In genomic region chr13:117234486-117234885, GRCm38 (mm10) we compare ENCODE assay signal across 23 mouse cellular contexts. TPM values are rescaled to one million over a fixed set of nuclear protein-coding genes. Genes with fewer than 3 reads are reported as not detected.
DNase-seq lines count a peak whose midpoint lies in the region; ATAC-seq and TF ChIP-seq lines count a peak whose summit lies in the region.
"Had no signal": no experiment of that assay in that cellular context is flagged by ENCODE, and none has a peak within 500 bp of the region (broad histone marks: within the 10 kb centered on the region; RNA-seq: fewer than 3 reads in every experiment).

No protein-coding gene starts in this region.

- H3K4me2 ChIP-seq in forebrain, embryonic 14.5 days (ENCODE audit: low read length) = no peak overlapping the region
- H3K4me2 ChIP-seq: embryonic facial prominence, embryonic 13.5 days; heart, embryonic 13.5 days; hindbrain, embryonic 13.5 days; intestine, embryonic 15.5 days had no signal

- peak; percentile 42; the same call in 1 of the 2 replicates for ATAC-seq in forebrain, embryonic 14.5 days
- ATAC-seq: intestine, embryonic 15.5 days had no signal

- H3K4me3 ChIP-seq in forebrain, embryonic 14.5 days (ENCODE audit: low read depth, low read length) = no peak overlapping the region
- no peak overlapping the region for H3K4me3 ChIP-seq in forebrain, embryonic 10.5 days
- no peak overlapping the region for H3K4me3 ChIP-seq in heart, embryonic 10.5 days
- H3K4me3 ChIP-seq: embryonic facial prominence, embryonic 13.5 days; heart, embryonic 13.5 days; hindbrain, embryonic 13.5 days; intestine, embryonic 15.5 days had no signal

- no peak for TF ChIP-seq CTCF in brain, embryonic 14.5 days (IDR thresholded peaks at IDR 0.05; ENCODE audit: borderline replicate concordance, extremely low read depth, insufficient read depth, insufficient read length)

- 37% methylated on average over 7 of the region's 7 CpGs for WGBS in forebrain, embryonic 14.5 days
- 89% methylated on average over 7 of the region's 7 CpGs for WGBS in forebrain, embryonic 10.5 days
- WGBS in heart, embryonic 10.5 days = 83% methylated on average over 7 of the region's 7 CpGs

- H3K9ac ChIP-seq in forebrain, embryonic 14.5 days (ENCODE audit: low read length) = no peak overlapping the region
- H3K9ac ChIP-seq: embryonic facial prominence, embryonic 13.5 days; heart, embryonic 13.5 days; hindbrain, embryonic 13.5 days; intestine, embryonic 15.5 days had no signal

- TF ChIP-seq POLR2A in brain, embryonic 14.5 days (IDR thresholded peaks at IDR 0.05; ENCODE audit: borderline replicate concordance, extremely low read depth, insufficient read depth, insufficient read length, poor library complexity, severe bottlenecking) = no peak

- no peaks in the 10 kb centered on the region for H3K36me3 ChIP-seq in forebrain, embryonic 14.5 days (ENCODE audit: control insufficient read depth, insufficient read depth, low read length)
- H3K36me3 ChIP-seq in forebrain, embryonic 10.5 days (replicated peaks) = peaks cover 26% of the 10 kb centered on the region
- H3K36me3 ChIP-seq in heart, embryonic 10.5 days = no peaks in the 10 kb centered on the region
- H3K36me3 ChIP-seq: embryonic facial prominence, embryonic 13.5 days; heart, embryonic 13.5 days; hindbrain, embryonic 13.5 days; intestine, embryonic 15.5 days had no signal

- no peaks in the 10 kb centered on the region for H3K9me3 ChIP-seq in forebrain, embryonic 14.5 days (replicated peaks; ENCODE audit: control insufficient read depth, low read length)
- H3K9me3 ChIP-seq in forebrain, embryonic 10.5 days = no peaks in the 10 kb centered on the region
- no peaks in the 10 kb centered on the region for H3K9me3 ChIP-seq in heart, embryonic 10.5 days
- H3K9me3 ChIP-seq: embryonic facial prominence, embryonic 13.5 days; heart, embryonic 13.5 days; hindbrain, embryonic 13.5 days; intestine, embryonic 15.5 days had no signal

- H3K27ac ChIP-seq in forebrain, embryonic 14.5 days (ENCODE audit: low read depth, low read length) = no peak overlapping the region
- no peak overlapping the region for H3K27ac ChIP-seq in forebrain, embryonic 10.5 days
- no peak overlapping the region for H3K27ac ChIP-seq in heart, embryonic 10.5 days
- H3K27ac ChIP-seq: heart, embryonic 13.5 days; hindbrain, embryonic 13.5 days; intestine, embryonic 15.5 days had no signal

- H3K27me3 ChIP-seq in forebrain, embryonic 14.5 days (replicated peaks; ENCODE audit: control insufficient read depth, insufficient read depth, low read length) = no peaks in the 10 kb centered on the region
- no peaks in the 10 kb centered on the region for H3K27me3 ChIP-seq in forebrain, embryonic 10.5 days (ENCODE audit: poor library complexity, severe bottlenecking)
- no peaks in the 10 kb centered on the region for H3K27me3 ChIP-seq in heart, embryonic 10.5 days (ENCODE audit: insufficient read depth, poor library complexity, severe bottlenecking)
- H3K27me3 ChIP-seq: CH12.LX; embryonic facial prominence, embryonic 13.5 days; heart, embryonic 13.5 days; hindbrain, embryonic 13.5 days; intestine, embryonic 15.5 days had no signal

- no peaks in the 10 kb centered on the region for H3K4me1 ChIP-seq in forebrain, embryonic 14.5 days (ENCODE audit: control insufficient read depth, insufficient read depth, low read length)
- H3K4me1 ChIP-seq in forebrain, embryonic 10.5 days = peaks cover 21% of the 10 kb centered on the region
- H3K4me1 ChIP-seq in heart, embryonic 10.5 days = peaks cover 23% of the 10 kb centered on the region
- H3K4me1 ChIP-seq: intestine, embryonic 15.5 days had no signal

- DNase-seq in forebrain, embryonic 14.5 days (ENCODE audit: low spot score) = peak; percentile 53
- DNase-seq in forebrain, embryonic 10.5 days (ENCODE audit: extremely low spot score, low spot score) = no peak
- DNase-seq in heart, embryonic 10.5 days (ENCODE audit: low spot score) = peak; percentile 17
- DNase-seq in heart, adult 18-20 months = no peak
- peak; percentile 15 for DNase-seq in kidney, postnatal 14 days
- DNase-seq in kidney, adult 11 months = no peak
- DNase-seq in brain, embryonic 14.5 days (ENCODE audit: low read depth) = peak; percentile 68
- DNase-seq: adrenal gland, adult 2 months; adrenal gland, postnatal 25 days; cerebellum, adult 11 months; cerebellum, adult 8-10 months; cerebellum, postnatal 14 days; heart, postnatal 4 days; kidney, adult 8-10 months had no signal

RNA-seq across cellular contexts. Expression of gene Gm17509, which starts 13.6 kb away (rescaled TPM):
- polyA plus RNA-seq in forebrain, embryonic 14.5 days (2014; fragmentation: Nextera tagmentation; extraction: Ambion mirVana) = 0.20 and 0.29 TPM in 2 replicates
- polyA plus RNA-seq in forebrain, embryonic 10.5 days (2016; fragmentation: Nextera tagmentation; extraction: Ambion mirVana) = 0.94 and 1.1 TPM in 2 replicates
- 0.27 and 0.36 TPM in 2 replicates for polyA plus RNA-seq in heart, embryonic 10.5 days (2016; fragmentation: Nextera tagmentation; extraction: Ambion mirVana)
- total RNA-seq in heart, adult 18-20 months (2021) = not detected
- polyA plus RNA-seq in brain, embryonic 14.5 days (2012; rRNA removed) = 0.78 and 1.0 TPM in 2 replicates
- total RNA-seq: adrenal gland, adult 2 months; adrenal gland, postnatal 25 days; CH12.LX; gastrocnemius, adult 8-10 months; gastrocnemius, postnatal 4 days; heart, adult 8-10 months; heart, postnatal 4 days had no signal
- polyA plus RNA-seq: heart, postnatal 0 days had no signal

RNA-seq across cellular contexts. Expression of gene Emb, which starts 26.1 kb away (rescaled TPM):
- 10.3 and 10.8 TPM in 2 replicates for polyA plus RNA-seq in forebrain, embryonic 14.5 days (2014; fragmentation: Nextera tagmentation; extraction: Ambion mirVana)
- polyA plus RNA-seq in forebrain, embryonic 10.5 days (2016; fragmentation: Nextera tagmentation; extraction: Ambion mirVana) = 69.5 and 70.1 TPM in 2 replicates
- polyA plus RNA-seq in heart, embryonic 10.5 days (2016; fragmentation: Nextera tagmentation; extraction: Ambion mirVana) = 26.6 and 44.9 TPM in 2 replicates
- total RNA-seq in heart, adult 18-20 months (2021) = 10 to 100 TPM; 12.0 to 14.3 TPM
- 8.2 and 11.4 TPM in 2 replicates for polyA plus RNA-seq in brain, embryonic 14.5 days (2012; rRNA removed)

Comparison
In these comparisons a context has a peak if more than half of its experiments do, and no peak if none do; other contexts are left out.
1. DNase-seq: peak in forebrain, embryonic 14.5 days (single experiment), heart, embryonic 10.5 days (single experiment), kidney, postnatal 14 days (single experiment) and brain, embryonic 14.5 days (single experiment); none in forebrain, embryonic 10.5 days (single experiment), heart, adult 18-20 months (0 of 2) and kidney, adult 11 months (single experiment).